Mouse (Mus musculus) mesoderm, embryonic 11.5 days (tissue): ENCODE measurements around the gene Plekhg6.

Source experiments
- DNase-seq: peaks from one replicate; pipeline ENCODE4 v3.0.0-alpha.2; 2012; ENCODE audit warnings: low read depth, low spot score

Gene Plekhg6

DNA sequence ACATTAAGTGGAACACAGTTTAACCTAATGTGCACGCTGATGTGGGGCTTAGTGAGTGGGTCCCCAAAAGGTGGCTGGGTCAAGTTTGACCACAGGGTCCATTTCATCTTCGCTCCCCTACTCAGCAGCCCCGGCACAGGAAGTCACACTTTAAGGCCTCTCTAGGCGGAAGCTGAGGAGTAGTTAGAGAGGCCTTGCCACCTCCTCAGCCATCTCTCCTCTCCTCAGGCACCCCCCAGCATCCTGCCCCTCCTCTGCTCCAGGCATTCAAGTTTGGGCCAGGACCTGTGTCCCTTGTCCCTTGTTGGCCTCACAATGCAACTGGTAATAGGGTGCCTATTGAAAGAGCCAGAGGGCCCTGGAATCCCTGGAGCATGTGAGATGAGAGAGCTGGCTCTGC is 26.9 kb downstream of the Plekhg6 start:
- DNase-seq: no peak

DNA sequence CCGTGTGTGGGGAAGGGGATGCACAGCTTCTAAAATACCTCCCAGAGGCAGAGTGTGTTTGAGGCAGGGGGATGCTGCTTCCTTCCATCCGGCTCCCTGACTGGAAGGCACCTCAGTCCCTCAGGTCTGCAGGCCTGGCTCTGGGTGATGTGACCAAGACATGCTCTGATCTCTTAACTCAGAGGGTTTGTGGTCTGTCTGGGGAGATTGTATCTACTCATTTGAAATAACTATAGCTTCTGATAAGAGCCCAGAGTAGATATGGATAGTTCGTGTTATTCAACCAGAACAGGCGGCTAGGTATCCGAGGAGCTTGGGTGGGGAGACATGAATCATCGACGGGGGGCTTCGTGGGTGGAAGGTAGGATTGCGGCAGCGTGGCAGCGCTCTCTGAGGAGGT is 27.4 kb downstream of the Plekhg6 start:
- DNase-seq: no peak

DNA sequence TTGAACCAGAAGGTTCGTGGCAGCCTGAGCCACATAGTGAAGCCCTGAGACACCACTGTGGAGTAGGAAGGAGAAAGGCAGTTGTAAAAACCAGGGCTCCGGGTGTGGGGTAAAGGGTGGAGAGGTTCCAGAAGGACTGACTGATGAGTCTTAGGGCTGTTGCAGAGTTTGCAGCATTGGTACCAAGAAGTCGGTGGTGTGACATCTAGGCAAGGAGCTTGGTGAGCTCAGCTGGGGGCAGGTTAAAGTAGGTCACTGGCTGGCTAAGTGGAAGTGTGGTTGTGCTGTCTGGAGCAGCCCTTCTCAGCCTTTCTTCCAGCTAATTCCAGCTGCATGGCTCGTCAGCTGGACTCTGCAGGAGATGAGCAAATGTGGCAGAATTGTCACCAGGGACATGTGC is 27.8 kb downstream of the Plekhg6 start:
- no peak for DNase-seq

DNA sequence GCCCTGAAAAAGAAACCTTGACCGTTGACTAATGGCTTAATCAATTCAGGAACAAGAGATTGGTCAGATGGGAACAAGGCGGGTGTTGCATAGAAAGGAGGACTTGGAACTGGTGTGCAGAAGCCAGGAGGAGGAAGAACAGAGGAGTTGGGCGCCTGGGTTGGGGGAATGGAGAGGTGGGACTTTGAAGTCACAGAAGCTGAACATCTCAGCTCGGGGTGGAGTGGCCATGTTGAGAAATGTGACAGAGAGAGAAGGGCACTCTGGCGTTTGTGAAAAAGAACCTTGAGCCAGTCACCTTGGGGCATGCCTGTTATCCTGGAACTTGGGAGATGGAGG is 28.6 kb downstream of the Plekhg6 start:
- DNase-seq: no peak

DNA sequence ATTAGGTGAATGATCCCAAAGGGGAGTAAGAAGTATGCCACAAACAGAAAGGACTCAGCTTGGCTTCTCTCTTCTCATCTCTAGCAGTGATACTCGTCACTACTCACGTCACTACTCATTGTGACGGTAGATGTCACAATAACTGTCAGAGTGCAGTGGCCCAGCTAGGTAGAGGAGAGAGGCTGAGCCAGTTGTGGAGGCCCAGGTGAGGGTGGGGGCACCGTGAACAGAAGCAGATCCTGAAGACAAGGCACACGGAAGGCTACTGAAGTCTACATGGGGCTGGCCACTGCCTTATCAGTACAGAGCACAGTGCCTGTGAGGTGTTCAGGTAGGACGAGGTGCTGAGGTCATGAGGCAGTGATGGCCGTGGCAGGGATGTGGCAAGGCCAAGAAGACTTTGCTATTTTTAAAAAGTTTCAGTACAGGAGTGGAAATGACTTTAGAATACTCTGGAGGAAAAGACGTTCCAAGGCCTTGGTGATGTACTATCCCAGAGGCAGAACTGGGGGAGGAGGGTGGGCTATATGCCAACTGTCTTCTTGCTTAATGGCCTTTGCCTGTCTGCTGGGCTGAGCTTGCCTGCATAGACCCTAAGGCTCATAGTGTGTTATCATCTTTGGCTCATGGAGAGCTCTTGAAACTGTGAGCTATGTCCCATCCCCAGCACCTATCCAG is 29.1 kb downstream of the Plekhg6 start:
- DNase-seq: no peak

DNA sequence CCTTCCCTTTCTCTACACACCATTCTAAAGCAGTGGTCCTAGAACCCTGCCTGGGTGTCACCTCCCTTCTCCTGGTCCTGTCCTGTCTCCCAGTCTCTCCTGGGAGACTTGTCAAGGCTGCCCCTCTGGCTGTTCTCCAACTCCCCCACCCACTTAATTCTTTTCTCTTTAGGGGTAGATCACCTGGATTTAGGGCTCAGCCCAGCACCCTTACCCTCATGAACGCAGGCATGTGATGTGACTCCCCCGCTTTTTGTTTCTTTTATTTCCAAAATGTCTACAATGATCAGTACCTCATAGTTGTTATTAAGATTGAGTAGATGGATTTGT is 29.6 kb downstream of the Plekhg6 start:
- no peak for DNase-seq

DNA sequence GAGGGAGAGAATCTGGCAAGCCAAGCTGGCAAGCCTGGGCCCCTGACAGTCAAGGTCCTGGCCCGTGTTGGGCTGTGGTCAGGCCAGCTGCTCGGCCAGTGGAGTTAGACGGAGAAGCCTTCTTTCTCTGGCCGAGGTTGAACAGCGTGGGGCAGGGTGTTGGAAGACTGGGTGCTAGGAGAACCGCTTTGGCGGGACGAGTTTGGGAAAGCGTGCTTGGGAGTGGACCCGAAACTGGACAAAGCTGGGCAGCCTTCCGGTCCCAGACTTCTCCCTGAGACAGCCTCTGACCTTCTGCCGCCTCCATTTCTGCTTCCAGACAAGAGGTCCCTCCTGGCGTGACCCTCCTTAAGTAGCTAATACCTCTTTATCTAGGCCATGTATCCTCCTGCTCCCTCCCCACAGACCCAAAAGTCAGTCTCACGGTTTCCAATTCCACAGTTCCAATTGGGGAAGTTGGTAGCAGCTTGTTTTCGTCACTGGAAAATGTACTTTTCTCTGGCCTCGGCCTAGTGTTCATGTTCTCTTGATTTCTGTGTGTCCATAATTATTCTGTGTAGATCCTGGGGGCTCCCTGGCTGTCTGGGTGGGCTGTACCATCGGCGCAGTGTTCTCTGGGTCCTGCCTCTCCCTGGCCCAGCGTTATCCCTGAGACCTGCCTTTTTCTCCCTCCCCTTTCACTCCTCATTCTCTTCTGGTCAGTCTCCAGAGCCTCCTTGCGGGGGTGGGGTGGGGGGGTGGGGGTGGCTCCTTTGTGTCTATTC is 30.2 kb downstream of the Plekhg6 start:
- no peak for DNase-seq

DNA sequence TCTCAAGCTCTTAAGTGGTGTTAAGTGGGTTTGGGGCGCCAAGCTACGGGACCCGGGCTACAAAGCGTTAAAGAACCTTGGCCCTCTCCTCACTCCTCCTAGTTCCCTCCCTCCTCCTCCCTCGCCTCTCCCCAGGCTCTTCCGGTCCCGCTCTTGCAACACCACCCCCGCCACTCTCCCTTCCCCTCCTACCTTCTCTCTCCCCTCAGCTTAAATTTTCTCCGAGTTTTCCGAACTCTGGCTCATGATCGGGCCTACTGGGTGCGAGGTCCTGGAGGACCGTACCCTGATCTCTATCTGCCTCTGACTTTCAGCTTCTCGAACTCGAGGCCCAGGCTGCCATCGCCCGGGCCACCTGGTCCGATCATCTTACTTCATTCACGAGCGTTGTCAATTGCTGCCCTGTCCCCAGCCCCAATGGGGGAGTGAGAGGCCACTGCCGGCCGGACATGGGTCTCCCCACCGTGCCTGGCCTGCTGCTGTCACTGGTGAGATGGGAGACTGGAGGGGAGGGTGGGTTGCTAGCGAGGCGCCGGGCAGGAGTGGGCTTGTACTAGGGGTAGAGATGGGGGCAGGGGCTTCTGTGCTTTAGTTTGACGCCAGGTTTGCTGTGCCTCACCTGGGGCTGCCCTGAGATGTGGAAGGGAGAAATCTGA is 30.9 kb downstream of the Plekhg6 start:
- DNase-seq: peak; percentile 73

DNA sequence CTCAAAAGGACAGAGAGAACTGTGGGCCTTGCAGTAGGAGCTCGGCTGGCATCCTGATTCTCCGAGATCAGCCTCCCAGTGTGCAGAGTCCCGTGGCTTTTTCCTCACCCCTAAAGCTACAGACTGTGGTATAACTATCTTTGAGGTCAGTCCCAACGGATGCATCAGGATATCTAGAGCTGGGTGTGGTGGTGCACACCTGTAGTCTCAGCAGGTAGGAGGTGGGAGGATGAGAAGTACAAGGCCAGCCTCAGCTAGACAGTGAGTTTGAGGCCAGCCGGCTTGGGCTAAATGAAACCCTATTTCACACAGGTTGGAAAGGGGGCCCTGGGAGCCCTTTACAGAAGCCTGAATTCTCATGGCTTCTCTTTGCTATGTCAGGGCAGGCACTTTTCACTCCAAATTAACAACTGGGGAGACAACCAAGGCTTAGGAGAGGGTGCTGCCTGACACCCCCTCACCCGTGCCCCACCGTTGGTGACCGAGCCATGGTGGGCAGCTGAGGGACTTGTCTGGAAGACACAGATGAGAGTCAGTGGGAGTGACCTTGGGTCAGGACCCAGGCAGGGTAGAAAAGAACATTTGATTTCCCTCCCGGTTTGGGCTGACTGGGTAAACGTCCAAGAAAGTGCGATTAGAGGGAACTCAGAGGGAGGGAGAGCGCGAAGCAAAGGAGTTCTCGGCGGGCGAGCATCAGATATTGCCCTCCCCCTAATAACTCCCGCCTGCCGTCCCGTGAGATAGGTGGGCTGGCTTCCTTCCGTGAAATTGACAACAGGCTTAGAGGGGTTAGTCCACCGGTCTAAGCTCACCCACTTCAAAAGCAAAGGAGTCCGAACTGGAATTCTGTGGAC is 31.6 kb downstream of the Plekhg6 start, which contains the start of gene Tnfrsf1a:
Gene Tnfrsf1a, plus strand, starts transcription at position 642 of the 854 bp plus-strand sequence.
- DNase-seq: no peak

DNA sequence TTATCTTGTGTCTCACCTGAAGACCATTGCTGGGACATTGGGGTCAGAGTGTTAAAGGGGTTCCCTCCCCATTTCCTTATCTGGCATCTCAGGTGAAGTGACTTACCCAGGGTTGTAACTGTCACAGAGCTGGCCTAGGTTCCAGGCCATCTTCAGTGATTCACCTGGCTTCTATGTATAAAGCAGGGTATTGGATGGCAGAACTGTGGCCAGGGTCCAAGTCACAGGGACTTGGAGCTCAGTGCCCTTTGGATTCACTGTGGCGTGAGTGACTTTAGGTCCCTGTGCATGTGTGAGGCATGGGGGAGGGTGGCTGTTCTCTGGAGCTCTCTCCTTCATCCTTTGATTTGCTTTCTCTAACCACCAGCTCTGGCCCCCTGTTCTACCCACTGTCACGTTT is 34.6 kb downstream of the Plekhg6 start:
- no peak for DNase-seq

DNA sequence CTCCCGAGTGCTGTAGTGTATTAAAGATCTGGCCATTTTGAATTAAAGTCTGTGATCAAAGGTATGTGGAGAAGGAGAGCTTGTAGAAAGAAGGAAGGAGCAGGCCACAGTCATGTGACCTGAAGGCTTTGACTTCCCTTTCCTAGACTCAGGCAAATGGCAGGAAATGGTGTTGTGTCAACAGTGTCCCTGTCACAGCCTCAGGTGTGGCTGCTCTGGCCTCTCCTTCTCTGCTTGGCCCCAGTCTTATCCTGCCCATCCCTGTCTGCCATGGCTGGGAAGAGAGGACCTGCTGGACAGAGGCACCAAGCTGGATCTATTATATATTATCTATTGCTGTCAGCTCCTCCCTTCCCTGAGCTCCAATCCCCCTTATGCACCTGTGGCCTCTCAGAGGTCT is 35.0 kb downstream of the Plekhg6 start:
- DNase-seq: no peak

DNA sequence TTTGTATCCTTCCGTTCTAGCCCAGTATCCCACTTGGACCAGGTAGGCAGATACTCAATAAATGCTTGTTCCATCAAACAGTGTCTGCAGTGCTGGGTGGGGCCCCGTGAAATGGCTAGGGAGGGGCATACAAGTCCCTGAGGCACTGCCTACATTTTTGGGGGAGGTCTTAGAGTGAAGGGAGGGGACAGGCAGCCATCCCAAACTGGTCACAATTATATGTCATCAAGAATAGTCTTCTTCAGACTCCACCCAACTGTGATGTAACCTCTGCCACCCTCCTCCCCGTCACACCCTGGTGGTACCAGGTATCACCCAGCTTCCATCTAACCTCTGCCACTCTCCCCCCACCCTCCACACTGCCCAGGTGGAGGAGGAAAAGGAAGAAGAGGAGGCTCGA is 35.7 kb downstream of the Plekhg6 start:
- no peak for DNase-seq

DNA sequence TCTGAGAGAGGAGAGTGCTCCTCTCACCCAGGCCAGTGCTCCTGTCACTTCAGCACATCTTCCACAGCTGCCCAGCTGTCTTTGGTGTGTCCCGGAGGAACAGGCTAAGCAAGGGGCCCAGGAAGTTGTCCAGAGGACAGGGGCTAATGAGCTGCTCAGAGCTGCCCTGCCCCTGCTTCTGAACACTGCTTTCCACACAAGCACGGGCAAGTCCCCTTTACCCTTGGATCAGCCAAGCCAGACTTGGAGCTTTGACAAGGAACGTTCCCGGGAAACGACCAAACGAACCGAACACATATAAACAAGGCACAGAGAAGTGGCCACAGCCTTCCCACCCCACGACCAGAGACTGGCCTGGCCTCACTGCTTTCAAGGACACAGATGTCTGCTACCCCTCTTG is 36.5 kb downstream of the Plekhg6 start:
- DNase-seq: no peak

DNA sequence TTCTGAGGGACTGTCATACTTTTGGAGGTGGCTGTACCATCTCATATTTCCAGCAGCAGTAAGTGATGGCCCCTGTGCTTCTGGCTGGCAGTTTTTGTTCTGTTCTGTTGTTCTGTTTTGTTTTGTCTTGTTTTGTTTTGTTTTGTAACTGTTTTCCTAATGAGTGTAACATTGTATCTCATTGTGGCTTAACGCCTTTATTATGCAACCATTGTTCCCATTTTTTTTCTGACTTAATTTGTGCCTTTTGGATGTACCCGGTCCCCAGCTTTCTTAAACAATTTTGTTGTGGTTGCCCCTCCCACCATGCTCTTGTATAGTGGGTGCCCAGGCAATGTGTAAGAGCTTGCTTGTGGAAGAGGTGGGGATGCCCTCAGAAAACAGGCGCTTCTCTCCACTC is 38.4 kb downstream of the Plekhg6 start:
- no peak for DNase-seq

DNA sequence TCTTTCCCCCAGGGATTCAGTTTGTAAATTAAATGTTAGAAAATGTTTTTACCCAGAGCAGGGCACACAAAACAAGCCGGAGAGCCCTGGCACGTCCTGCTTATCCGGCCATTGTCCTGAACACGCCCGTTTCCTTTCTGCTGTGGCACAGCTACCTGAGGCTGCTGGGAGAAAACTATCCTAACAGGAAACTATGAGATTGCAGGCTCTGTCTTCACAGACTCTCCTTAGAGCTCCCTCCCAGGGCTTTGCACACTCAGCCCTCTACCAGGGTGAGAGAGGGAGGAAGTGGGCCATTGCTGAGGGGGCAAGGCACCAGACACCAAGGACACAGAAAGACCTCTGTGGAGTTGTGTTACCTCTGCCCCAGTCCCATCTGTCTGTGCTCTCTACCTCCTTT is 40.3 kb downstream of the Plekhg6 start:
- DNase-seq: no peak

DNA sequence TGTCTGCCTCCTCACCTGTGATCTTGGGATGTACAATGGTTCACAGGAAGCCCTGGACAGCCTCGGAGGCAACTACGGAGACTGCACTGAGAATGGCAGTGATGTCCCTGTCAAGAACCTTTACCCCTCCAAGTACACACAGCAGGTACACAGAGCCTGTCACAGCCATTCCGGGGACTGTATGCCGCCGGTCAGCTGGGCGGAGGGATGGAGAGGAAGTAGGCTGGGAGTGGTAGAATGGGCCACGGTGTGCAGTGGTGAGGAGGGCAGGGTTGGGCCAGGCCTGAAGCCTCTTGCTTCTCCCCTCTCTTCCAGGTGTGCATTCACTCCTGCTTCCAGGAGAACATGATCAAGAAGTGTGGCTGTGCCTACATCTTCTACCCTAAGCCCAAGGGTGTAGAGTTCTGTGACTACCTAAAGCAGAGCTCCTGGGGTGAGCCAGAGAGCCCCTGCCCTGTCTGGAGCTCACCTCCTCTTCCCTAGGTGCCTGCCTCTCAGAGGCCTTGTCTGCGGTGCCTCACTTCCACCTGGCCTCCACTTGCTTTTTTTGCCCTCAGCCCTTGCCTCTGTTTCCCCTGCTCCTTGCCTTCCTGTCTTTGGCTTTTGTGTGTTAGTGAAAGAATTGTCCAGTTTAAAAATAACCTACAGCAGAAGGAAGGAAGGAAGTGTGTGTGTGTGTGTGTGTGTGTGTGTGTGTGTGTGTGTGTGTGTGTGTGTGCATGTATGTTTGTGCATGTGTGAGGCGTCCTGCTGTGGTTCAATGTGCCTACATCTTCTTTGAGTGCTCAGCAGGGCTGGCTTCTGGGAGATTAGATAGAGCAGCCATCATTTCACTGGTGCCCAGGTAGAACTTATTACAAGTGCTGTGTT is 41.6 kb downstream of the Plekhg6 start:
- DNase-seq: no peak

DNA sequence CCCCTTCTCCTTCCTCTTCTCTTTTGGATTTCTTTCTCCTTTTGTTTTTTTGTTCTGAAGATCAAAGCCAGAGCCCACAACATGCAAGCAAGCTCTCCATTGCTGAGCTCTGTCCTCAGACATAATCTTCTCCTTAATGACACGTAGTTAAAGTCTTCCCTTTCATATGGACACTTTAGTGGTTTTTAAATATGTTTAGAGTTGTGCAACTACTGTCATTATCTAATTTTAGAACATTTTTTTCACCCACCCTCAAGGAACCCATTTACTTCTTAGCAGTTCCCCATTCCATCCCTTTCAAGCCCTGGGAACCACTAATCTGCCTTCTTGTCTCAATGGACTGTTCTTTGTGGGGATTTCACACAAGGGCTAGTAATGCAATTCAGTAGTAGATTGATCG is 46.2 kb downstream of the Plekhg6 start:
- no peak for DNase-seq

DNA sequence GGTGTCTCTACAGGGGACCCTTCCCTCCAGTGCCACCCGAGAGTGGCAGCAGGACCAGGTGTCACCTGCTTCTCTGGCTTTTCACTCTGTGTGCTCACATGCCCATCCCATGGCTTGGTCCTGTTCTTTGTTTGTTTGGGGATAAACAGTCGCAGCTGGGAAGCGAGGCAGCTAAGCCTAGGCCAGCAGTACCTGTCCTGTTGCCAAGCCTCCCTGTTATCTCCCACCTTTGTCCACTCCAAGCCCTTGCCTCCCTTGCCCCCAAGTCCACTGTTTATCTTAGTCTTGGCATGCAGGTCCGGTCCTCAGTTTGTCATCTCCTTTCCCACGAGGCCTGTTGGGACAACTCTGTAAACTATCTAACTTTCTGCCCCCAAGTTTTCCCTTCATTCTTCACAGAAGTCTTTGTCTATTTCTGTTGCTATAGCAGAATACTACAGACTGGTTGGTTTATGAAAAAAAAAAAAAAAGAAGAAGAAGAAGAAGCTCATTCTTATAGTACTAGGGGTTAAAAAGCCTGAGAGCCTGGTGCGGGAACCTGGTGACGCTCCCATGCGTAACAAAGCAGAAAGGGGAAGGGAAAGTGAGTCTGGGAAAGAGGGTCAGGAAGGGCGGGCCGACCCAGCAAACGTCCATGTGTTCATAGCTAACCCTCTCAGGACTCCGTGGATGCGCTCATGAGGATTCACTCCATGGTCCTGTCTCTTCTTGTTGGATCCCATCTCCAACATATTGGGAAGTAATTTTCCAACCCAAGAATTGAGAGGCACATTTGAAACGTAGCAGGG is 47.3 kb downstream of the Plekhg6 start:
- DNase-seq: no peak

DNA sequence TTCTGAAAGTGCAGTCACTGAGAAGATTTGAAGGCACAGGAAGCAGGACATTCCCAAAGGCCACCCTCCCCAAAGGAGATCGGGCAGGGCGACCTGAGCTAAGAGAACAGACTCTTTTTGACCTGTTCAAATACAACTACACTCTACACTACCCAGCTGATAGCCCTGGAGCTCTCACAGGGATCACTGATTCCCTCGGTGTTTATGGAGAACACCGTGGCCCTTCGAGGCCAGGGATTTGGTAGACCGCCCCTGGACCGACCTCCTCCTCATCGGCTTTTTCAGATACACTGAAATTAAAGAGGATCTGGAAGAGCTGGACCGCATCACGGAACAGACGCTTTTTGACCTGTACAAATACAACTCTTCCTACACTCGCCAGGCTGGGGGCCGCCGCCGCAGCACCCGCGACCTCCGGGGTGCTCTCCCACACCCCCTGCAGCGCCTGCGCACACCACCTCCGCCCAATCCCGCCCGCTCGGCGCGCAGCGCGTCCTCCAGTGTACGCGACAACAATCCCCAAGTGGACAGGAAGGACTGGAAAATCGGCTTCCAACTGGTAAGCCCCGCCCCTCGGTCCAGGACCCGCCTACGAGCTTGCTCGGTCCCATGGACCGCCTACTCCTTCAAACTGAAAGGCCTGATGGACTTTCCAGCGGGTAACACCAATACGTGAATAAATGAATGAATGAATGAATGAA is 49.8 kb downstream of the Plekhg6 start:
- peak; percentile 87 for DNase-seq

DNA sequence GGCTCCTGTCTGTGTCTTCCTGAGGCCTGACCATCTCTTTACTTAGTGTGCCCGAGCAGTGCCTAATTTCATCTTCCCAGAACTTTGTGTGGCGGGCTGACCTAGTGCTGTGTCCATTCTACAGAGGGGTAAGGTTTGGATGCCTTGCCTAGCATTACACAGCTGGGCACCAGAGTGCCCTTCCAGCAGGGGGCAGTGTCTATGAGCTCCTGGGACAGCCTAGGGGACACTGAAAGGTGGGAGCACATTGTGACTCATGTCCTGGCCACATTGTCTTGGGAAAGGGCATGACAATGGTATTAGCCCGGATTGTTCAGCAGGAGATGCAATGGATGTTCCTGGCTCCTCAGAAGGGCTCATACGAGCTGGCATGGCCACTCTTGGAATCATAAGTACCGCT is 52.4 kb downstream of the Plekhg6 start:
- no peak for DNase-seq
